Mouse (Mus musculus) lung, adult 2 months (tissue): ENCODE results near the gene Olfr1058. TPM values are rescaled to one million over a fixed set of nuclear protein-coding genes. Genes with fewer than 3 reads are reported as not detected.
"Not testable (repeated sequence)": the region's sequence is repeated elsewhere in the genome, so short reads cannot be mapped to it uniquely, and the experiment has no call there.

ENCODE experiments used
- DNase-seq: peaks from one replicate; pipeline ENCODE4 v3.0.0; 2022
- H3K4me1 ChIP-seq: fragments of 200-500 bp; 2 replicates; pipeline ENCODE4 v1.6.1; 2011; ENCODE audit warnings: low read length; ENCODE audit not compliant: control insufficient read depth, insufficient read depth
- H3K4me3 ChIP-seq: fragments of 200-500 bp; replicated peaks from 2 replicates; pipeline ENCODE3; 2011; ENCODE audit warnings: low read depth, mild to moderate bottlenecking, control low read depth, low read length; ENCODE audit errors: extremely low read depth
- CTCF ChIP-seq: fragments of 200-500 bp; IDR thresholded peaks from 2 replicates; pipeline ENCODE4 v1.5.1; 2011; ENCODE audit warnings: mild to moderate bottlenecking, low read length, control low read depth; ENCODE audit not compliant: insufficient read depth
- POLR2A ChIP-seq: fragments of 200-500 bp; IDR thresholded peaks from 2 replicates; pipeline ENCODE4 v1.6.1; 2011; ENCODE audit warnings: low read depth, mild to moderate bottlenecking, control low read depth, low read length, borderline replicate concordance; ENCODE audit errors: extremely low read depth
- WGBS: fragments of 180-500 bp; shearing (Covaris S2); methylation state at CpG from one replicate; pipeline ENCODE4 v1.1.7; 2018; 5-methylcytosine and 5-hydroxymethylcytosine counted together
- polyA plus RNA-seq: library from polyadenylated mRNA; depleted of rRNA; stranded (reverse); fragments of >200 nt; gene quantifications from 2 replicates; pipeline ENCODE4 v1.2.3, GENCODE M21; 2012; rRNA removed

The Olfr1058 gene
- polyA plus RNA-seq: not detected in 2 replicates

GRCm38 (mm10) chr2:86388461-86388860 lies at the start of gene Olfr1058:
Gene Olfr1058, minus strand, starts transcription at chr2:86388561.
- H3K4me1 ChIP-seq, H3K4me3 ChIP-seq, DNase-seq: not testable (repeated sequence)

- H3K4me3 ChIP-seq, H3K4me1 ChIP-seq, DNase-seq: not testable (repeated sequence)
- WGBS: 83% methylated on average over 8 of the region's 8 CpGs
Measured at GRCm38 (mm10) chr2:86428511-86428910, 40.1 kb upstream of the Olfr1058 start.

GRCm38 (mm10) chr2:86426649-86427048 lies 38.3 kb upstream of the Olfr1058 start, which contains the start of gene Olfr1062:
Gene Olfr1062, minus strand, starts transcription at chr2:86426749.
- not testable (repeated sequence) for DNase-seq, H3K4me1 ChIP-seq, H3K4me3 ChIP-seq

- no peak for DNase-seq
- WGBS: 58% methylated on average over 1 of the region's 1 CpGs
- TF ChIP-seq CTCF: no peak
- TF ChIP-seq POLR2A: no peak
- Histone ChIP-seq H3K4me3 (no peak within 1 kb of the TSS), H3K4me1 (no peaks in the 10 kb centered on the region)
Measured at GRCm38 (mm10) chr2:86413950-86414349, 25.6 kb upstream of the Olfr1058 start, which contains the start of gene Olfr1061. Gene Olfr1061, minus strand, starts transcription at chr2:86414050.

- no peaks in the 10 kb centered on the region for H3K4me1 ChIP-seq
- no peak for DNase-seq
Measured at GRCm38 (mm10) chr2:86395114-86395513, 6.8 kb upstream of the Olfr1058 start.

GRCm38 (mm10) chr2:86378293-86378692 lies 10.1 kb downstream of the Olfr1058 start, which contains the start of gene Olfr1057:
Gene Olfr1057, minus strand, starts transcription at chr2:86378393.
- no peak within 1 kb of the TSS for H3K4me3 ChIP-seq
- no peaks in the 10 kb centered on the region for H3K4me1 ChIP-seq
- TF ChIP-seq POLR2A (no peak), CTCF (no peak)
- no peak for DNase-seq

More at GRCm38 (mm10) chr2:86395114-86395513, 6.8 kb upstream of the Olfr1058 start:
- 76% methylated on average over 2 of the region's 2 CpGs for WGBS
- TF ChIP-seq POLR2A (no peak), CTCF (no peak)
- H3K4me3 ChIP-seq: no peak overlapping the region

GRCm38 (mm10) chr2:86366342-86366741 lies 22.0 kb downstream of the Olfr1058 start:
- 67% methylated on average over 1 of the region's 6 CpGs for WGBS

GRCm38 (mm10) chr2:86362369-86362768 lies 26.0 kb downstream of the Olfr1058 start, which contains the start of gene Olfr1056:
Gene Olfr1056, minus strand, starts transcription at chr2:86362469.
- no peak for DNase-seq
- no peak for TF ChIP-seq POLR2A
- no peak for TF ChIP-seq CTCF
- no peak within 1 kb of the TSS for H3K4me3 ChIP-seq
- H3K4me1 ChIP-seq: no peaks in the 10 kb centered on the region

More at GRCm38 (mm10) chr2:86366342-86366741, 22.0 kb downstream of the Olfr1058 start:
- not testable (repeated sequence) for DNase-seq, H3K4me3 ChIP-seq, H3K4me1 ChIP-seq

GRCm38 (mm10) chr2:86351751-86352150 lies 36.6 kb downstream of the Olfr1058 start:
- DNase-seq: not testable (repeated sequence)

GRCm38 (mm10) chr2:86350184-86350583 lies 38.2 kb downstream of the Olfr1058 start, which contains the start of gene Olfr1055:
Gene Olfr1055, minus strand, starts transcription at chr2:86350284.
- 80% methylated on average over 5 of the region's 5 CpGs for WGBS
- H3K4me3 ChIP-seq: no peak within 1 kb of the TSS
- TF ChIP-seq POLR2A (no peak), CTCF (no peak)
- no peaks in the 10 kb centered on the region for H3K4me1 ChIP-seq
- DNase-seq: no peak

More at GRCm38 (mm10) chr2:86351751-86352150, 36.6 kb downstream of the Olfr1058 start:
- WGBS: 88% methylated on average over 1 of the region's 1 CpGs
- not testable (repeated sequence) for H3K4me1 ChIP-seq, H3K4me3 ChIP-seq

GRCm38 (mm10) chr2:86335333-86335732 lies 53.0 kb downstream of the Olfr1058 start, which contains the start of gene Olfr1054:
Gene Olfr1054, minus strand, starts transcription at chr2:86335433.
- TF ChIP-seq CTCF: no peak
- TF ChIP-seq POLR2A: no peak
- Histone ChIP-seq H3K4me3 (no peak within 1 kb of the TSS), H3K4me1 (no peaks in the 10 kb centered on the region)
- DNase-seq: no peak
- 78% methylated on average over 3 of the region's 3 CpGs for WGBS

Other genes with a start within 250 kb of the Olfr1058 start
- not detected in 2 replicates for gene Olfr1040, start 241.8 kb downstream of the Olfr1058 start, polyA plus RNA-seq
- gene Olfr1042, start 226.7 kb downstream of the Olfr1058 start, polyA plus RNA-seq: not detected in 2 replicates
- gene Olfr1043, start 221.0 kb downstream of the Olfr1058 start, polyA plus RNA-seq: not detected in 2 replicates
- gene Olfr1044, start 210.7 kb downstream of the Olfr1058 start, polyA plus RNA-seq: not detected in 2 replicates
- gene Olfr52, start 202.9 kb downstream of the Olfr1058 start, polyA plus RNA-seq: not detected in 2 replicates
- gene Olfr1045, start 185.6 kb downstream of the Olfr1058 start, polyA plus RNA-seq: not detected in 2 replicates
- gene Olfr1046, start 169.2 kb downstream of the Olfr1058 start, polyA plus RNA-seq: not detected in 2 replicates
- not detected in 2 replicates for gene Olfr1047, start 157.2 kb downstream of the Olfr1058 start, polyA plus RNA-seq
- not detected in 2 replicates for gene Olfr1048, start 148.3 kb downstream of the Olfr1058 start, polyA plus RNA-seq
- not detected in 2 replicates for gene Olfr1049, start 130.2 kb downstream of the Olfr1058 start, polyA plus RNA-seq
- gene Olfr1051, start 109.5 kb downstream of the Olfr1058 start, polyA plus RNA-seq: not detected in 2 replicates
- not detected in 2 replicates for gene Olfr1052, start 96.1 kb downstream of the Olfr1058 start, polyA plus RNA-seq
- not detected in 2 replicates for gene Olfr1053, start 73.3 kb downstream of the Olfr1058 start, polyA plus RNA-seq
- gene Olfr1054, start 53.1 kb downstream of the Olfr1058 start, polyA plus RNA-seq: not detected in 2 replicates
- gene Olfr1055, start 38.3 kb downstream of the Olfr1058 start, polyA plus RNA-seq: not detected in 2 replicates
- not detected in 2 replicates for gene Olfr1056, start 26.1 kb downstream of the Olfr1058 start, polyA plus RNA-seq
- not detected in 2 replicates for gene Olfr1057, start 10.2 kb downstream of the Olfr1058 start, polyA plus RNA-seq
- gene Olfr1061, start 25.5 kb upstream of the Olfr1058 start, polyA plus RNA-seq: not detected in 2 replicates
- not detected in 2 replicates for gene Olfr1062, start 38.2 kb upstream of the Olfr1058 start, polyA plus RNA-seq
- gene Olfr1065, start 62.0 kb upstream of the Olfr1058 start, polyA plus RNA-seq: not detected in 2 replicates
- gene Olfr1066, start 67.7 kb upstream of the Olfr1058 start, polyA plus RNA-seq: not detected in 2 replicates
- not detected in 2 replicates for gene Olfr228, start 98.8 kb upstream of the Olfr1058 start, polyA plus RNA-seq
- gene Olfr1076, start 119.9 kb upstream of the Olfr1058 start, polyA plus RNA-seq: not detected in 2 replicates
- not detected in 2 replicates for gene Olfr1079, start 153.9 kb upstream of the Olfr1058 start, polyA plus RNA-seq
- gene Olfr1080, start 169.7 kb upstream of the Olfr1058 start, polyA plus RNA-seq: not detected in 2 replicates
- not detected in 2 replicates for gene Olfr1082, start 210.4 kb upstream of the Olfr1058 start, polyA plus RNA-seq